Mouse (Mus musculus): ENCODE results near the gene Rlbp1. TPM values are rescaled to one million over a fixed set of nuclear protein-coding genes. Genes with fewer than 3 reads are reported as not detected.

Gene Rlbp1
- polyA plus RNA-seq, 1 experiment from 2014 or later: 0.45 TPM

GRCm38 (mm10) chr7:79398426-79398825 lies 11.6 kb upstream of the Rlbp1 start:
- peaks cover 2% of the 10 kb centered on the region; the same call in 1 of the 2 replicates for H3K36me3 ChIP-seq (ENCODE audit: control insufficient read depth, insufficient read depth, low read length)
- no peak overlapping the region for H3K4me3 ChIP-seq (ENCODE audit: low read depth, low read length)
- H3K4me2 ChIP-seq: no peak overlapping the region
- DNase-seq (ENCODE audit: low spot score) (no peak), ATAC-seq (replicated peaks; ENCODE audit: low FRiP score) (no peak)
- WGBS: 74% methylated on average over 8 of the region's 8 CpGs
- H3K27ac ChIP-seq (ENCODE audit: low read depth, low read length): no peak overlapping the region
- no peaks in the 10 kb centered on the region for H3K27me3 ChIP-seq (replicated peaks; ENCODE audit: control insufficient read depth, insufficient read depth, low read length)
- peaks cover 2% of the 10 kb centered on the region; the same call in 1 of the 2 replicates for H3K4me1 ChIP-seq (replicated peaks; ENCODE audit: control insufficient read depth, insufficient read depth, low read length)
- no peak overlapping the region for H3K9ac ChIP-seq (ENCODE audit: low read depth, low read length)
- no peaks in the 10 kb centered on the region for H3K9me3 ChIP-seq (ENCODE audit: control insufficient read depth, low read length)

DNA sequence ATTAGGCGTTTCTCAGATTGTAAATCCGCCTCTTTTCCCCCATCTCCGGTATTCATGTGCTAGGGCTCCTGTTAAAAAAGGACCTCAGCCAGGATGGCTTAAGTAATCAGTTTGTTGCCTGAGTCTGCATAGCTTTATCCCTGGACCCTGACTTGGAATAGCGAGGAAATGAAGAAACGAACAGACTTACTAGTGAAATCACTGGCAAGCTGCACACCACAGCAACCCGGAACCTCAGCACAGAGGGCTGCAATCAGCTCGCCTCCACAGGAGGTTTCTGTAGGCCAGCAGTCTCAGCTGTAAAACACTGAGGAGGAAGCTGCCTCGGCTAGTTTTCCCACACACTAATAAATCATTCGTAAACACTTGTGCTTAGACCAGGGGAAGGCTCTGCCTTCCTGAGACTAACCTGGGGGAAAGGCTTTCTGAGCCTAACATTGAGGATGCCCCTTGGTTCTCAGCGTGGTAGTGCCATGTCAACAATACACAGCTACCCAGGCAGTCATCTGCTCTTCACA lies 10.7 kb upstream of the Rlbp1 start:
- Histone ChIP-seq H3K4me3 (ENCODE audit: low read depth, low read length) (no peak overlapping the region), H3K9me3 (ENCODE audit: control insufficient read depth, low read length) (no peaks in the 10 kb centered on the region), H3K27ac (ENCODE audit: low read depth, low read length) (no peak overlapping the region), H3K9ac (ENCODE audit: low read depth, low read length) (no peak overlapping the region), H3K4me1 (replicated peaks; ENCODE audit: control insufficient read depth, insufficient read depth, low read length) (peaks cover 5% of the 10 kb centered on the region), H3K36me3 (ENCODE audit: control insufficient read depth, insufficient read depth, low read length) (peaks cover 2% of the 10 kb centered on the region; the same call in 1 of the 2 replicates), H3K27me3 (replicated peaks; ENCODE audit: control insufficient read depth, insufficient read depth, low read length) (no peaks in the 10 kb centered on the region), H3K4me2 (no peak overlapping the region)
- 77% methylated on average over 10 of the region's 10 CpGs for WGBS
- no peak for ATAC-seq (replicated peaks; ENCODE audit: low FRiP score)
- no peak for DNase-seq (ENCODE audit: low spot score)

GRCm38 (mm10) chr7:79395186-79395585 lies 8.3 kb upstream of the Rlbp1 start:
- ATAC-seq (replicated peaks; ENCODE audit: low FRiP score) (no peak), DNase-seq (ENCODE audit: low spot score) (no peak)
- no peak overlapping the region for H3K4me3 ChIP-seq (ENCODE audit: low read depth, low read length)
- H3K4me1 ChIP-seq (replicated peaks; ENCODE audit: control insufficient read depth, insufficient read depth, low read length): peaks cover 5% of the 10 kb centered on the region
- 85% methylated on average over 7 of the region's 7 CpGs for WGBS
- no peak overlapping the region for H3K4me2 ChIP-seq
- H3K27me3 ChIP-seq (replicated peaks; ENCODE audit: control insufficient read depth, insufficient read depth, low read length): no peaks in the 10 kb centered on the region
- peaks cover 2% of the 10 kb centered on the region; the same call in 1 of the 2 replicates for H3K36me3 ChIP-seq (ENCODE audit: control insufficient read depth, insufficient read depth, low read length)
- H3K9ac ChIP-seq (ENCODE audit: low read depth, low read length): no peak overlapping the region
- no peak overlapping the region for H3K27ac ChIP-seq (ENCODE audit: low read depth, low read length)
- no peaks in the 10 kb centered on the region for H3K9me3 ChIP-seq (ENCODE audit: control insufficient read depth, low read length)

DNA sequence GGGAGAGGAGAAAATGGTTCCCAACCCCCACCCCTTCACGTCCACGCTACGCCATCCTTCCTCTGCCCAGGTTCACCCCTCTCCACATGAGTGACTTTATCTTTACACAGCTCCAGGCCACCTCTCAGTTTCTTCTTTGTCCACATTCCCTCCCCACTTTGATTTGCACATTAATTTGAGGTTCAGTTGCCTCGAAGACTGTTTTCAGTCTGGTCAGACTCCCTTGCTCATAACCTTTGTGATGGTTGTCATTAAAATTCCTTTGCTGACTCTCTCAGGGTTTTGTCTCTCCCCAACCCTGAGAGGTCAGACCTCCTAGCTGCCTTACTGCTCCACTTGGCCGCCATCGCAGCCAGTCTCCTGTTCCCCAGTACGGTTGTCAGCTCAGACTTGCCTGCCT lies 7.8 kb upstream of the Rlbp1 start:
- H3K9me3 ChIP-seq (ENCODE audit: control insufficient read depth, low read length): no peaks in the 10 kb centered on the region
- peaks cover 2% of the 10 kb centered on the region; the same call in 1 of the 2 replicates for H3K36me3 ChIP-seq (ENCODE audit: control insufficient read depth, insufficient read depth, low read length)
- ATAC-seq (replicated peaks; ENCODE audit: low FRiP score) (no peak), DNase-seq (ENCODE audit: low spot score) (no peak)
- 81% methylated on average over 7 of the region's 7 CpGs for WGBS
- H3K9ac ChIP-seq (ENCODE audit: low read depth, low read length): no peak overlapping the region
- H3K27ac ChIP-seq (ENCODE audit: low read depth, low read length): no peak overlapping the region
- no peak overlapping the region for H3K4me2 ChIP-seq
- no peaks in the 10 kb centered on the region for H3K27me3 ChIP-seq (replicated peaks; ENCODE audit: control insufficient read depth, insufficient read depth, low read length)
- no peak overlapping the region for H3K4me3 ChIP-seq (ENCODE audit: low read depth, low read length)
- H3K4me1 ChIP-seq (replicated peaks; ENCODE audit: control insufficient read depth, insufficient read depth, low read length): peaks cover 5% of the 10 kb centered on the region

DNA sequence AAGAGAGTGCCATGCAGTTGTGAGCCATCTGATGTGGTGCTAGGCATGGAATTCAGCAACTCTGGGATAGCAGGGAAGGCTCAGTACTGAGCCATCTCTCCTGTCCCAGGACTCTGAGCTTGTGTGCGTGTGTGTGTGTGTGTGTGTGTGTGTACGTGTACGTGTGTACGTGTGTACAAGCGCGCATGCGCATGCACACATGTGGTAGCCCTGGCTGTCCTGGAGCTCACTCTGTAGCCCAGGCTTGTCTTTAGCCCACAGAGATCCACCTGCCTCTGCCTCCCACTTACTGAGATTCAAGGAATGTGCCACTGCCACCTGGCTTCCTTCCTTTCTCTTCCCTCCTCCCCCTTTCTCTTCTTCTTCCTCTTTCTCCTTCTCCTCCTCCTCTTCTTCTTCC lies 7.1 kb upstream of the Rlbp1 start:
- H3K4me2 ChIP-seq: no peak overlapping the region
- peaks cover 5% of the 10 kb centered on the region; the same call in 1 of the 2 replicates for H3K4me1 ChIP-seq (replicated peaks; ENCODE audit: control insufficient read depth, insufficient read depth, low read length)
- no peak for DNase-seq (ENCODE audit: low spot score)
- 91% methylated on average over 7 of the region's 7 CpGs for WGBS
- peaks cover 2% of the 10 kb centered on the region; the same call in 1 of the 2 replicates for H3K36me3 ChIP-seq (ENCODE audit: control insufficient read depth, insufficient read depth, low read length)
- no peaks in the 10 kb centered on the region for H3K9me3 ChIP-seq (ENCODE audit: control insufficient read depth, low read length)
- ATAC-seq (replicated peaks; ENCODE audit: low FRiP score): no peak
- H3K27me3 ChIP-seq (replicated peaks; ENCODE audit: control insufficient read depth, insufficient read depth, low read length): no peaks in the 10 kb centered on the region
- no peak overlapping the region for H3K4me3 ChIP-seq (ENCODE audit: low read depth, low read length)
- no peak overlapping the region for H3K9ac ChIP-seq (ENCODE audit: low read depth, low read length)
- H3K27ac ChIP-seq (ENCODE audit: low read depth, low read length): no peak overlapping the region

- H3K36me3 ChIP-seq (ENCODE audit: control insufficient read depth, insufficient read depth, low read length): peaks cover 2% of the 10 kb centered on the region; the same call in 1 of the 2 replicates
- peak overlapping the region; percentile 84 for H3K9ac ChIP-seq (ENCODE audit: low read depth, low read length)
- H3K4me2 ChIP-seq: peak overlapping the region; percentile 94
- H3K9me3 ChIP-seq (ENCODE audit: control insufficient read depth, low read length): no peaks in the 10 kb centered on the region
- H3K4me1 ChIP-seq (replicated peaks; ENCODE audit: control insufficient read depth, insufficient read depth, low read length): peaks cover 5% of the 10 kb centered on the region; the same call in 1 of the 2 replicates
- peak overlapping the region; percentile 72 for H3K4me3 ChIP-seq (ENCODE audit: low read depth, low read length)
- H3K27me3 ChIP-seq (replicated peaks; ENCODE audit: control insufficient read depth, insufficient read depth, low read length): no peaks in the 10 kb centered on the region
- ATAC-seq (replicated peaks; ENCODE audit: low FRiP score): peak; percentile 64
- WGBS: 52% methylated on average over 9 of the region's 9 CpGs
- peak overlapping the region; percentile 88 for H3K27ac ChIP-seq (ENCODE audit: low read depth, low read length)
- no peak for DNase-seq (ENCODE audit: low spot score)
These were observed 6.1 kb upstream of the Rlbp1 start for GRCm38 (mm10) chr7:79392860-79393513.

- ATAC-seq (replicated peaks; ENCODE audit: low FRiP score) (peak; percentile 91), DNase-seq (ENCODE audit: low spot score) (peak; percentile 97)
- WGBS: under 1% methylated on average over 44 of the region's 44 CpGs
- H3K4me1 ChIP-seq (replicated peaks; ENCODE audit: control insufficient read depth, insufficient read depth, low read length): peaks cover 5% of the 10 kb centered on the region; the same call in 1 of the 2 replicates
- H3K36me3 ChIP-seq (ENCODE audit: control insufficient read depth, insufficient read depth, low read length): peaks cover 2% of the 10 kb centered on the region; the same call in 1 of the 2 replicates
- H3K9ac ChIP-seq (ENCODE audit: low read depth, low read length): peak within 1 kb of the TSS; percentile 84
- peak within 1 kb of the TSS; percentile 72 for H3K4me3 ChIP-seq (ENCODE audit: low read depth, low read length)
- H3K4me2 ChIP-seq: peak within 1 kb of the TSS; percentile 94
- peak within 1 kb of the TSS; percentile 88 for H3K27ac ChIP-seq (ENCODE audit: low read depth, low read length)
- no peaks in the 10 kb centered on the region for H3K9me3 ChIP-seq (ENCODE audit: control insufficient read depth, low read length)
- no peaks in the 10 kb centered on the region for H3K27me3 ChIP-seq (replicated peaks; ENCODE audit: control insufficient read depth, insufficient read depth, low read length)
These were observed 5.2 kb upstream of the Rlbp1 start, which contains the start of gene Fanci for GRCm38 (mm10) chr7:79391883-79392649. Gene Fanci (plus strand): TSS chr7:79391929.

DNA sequence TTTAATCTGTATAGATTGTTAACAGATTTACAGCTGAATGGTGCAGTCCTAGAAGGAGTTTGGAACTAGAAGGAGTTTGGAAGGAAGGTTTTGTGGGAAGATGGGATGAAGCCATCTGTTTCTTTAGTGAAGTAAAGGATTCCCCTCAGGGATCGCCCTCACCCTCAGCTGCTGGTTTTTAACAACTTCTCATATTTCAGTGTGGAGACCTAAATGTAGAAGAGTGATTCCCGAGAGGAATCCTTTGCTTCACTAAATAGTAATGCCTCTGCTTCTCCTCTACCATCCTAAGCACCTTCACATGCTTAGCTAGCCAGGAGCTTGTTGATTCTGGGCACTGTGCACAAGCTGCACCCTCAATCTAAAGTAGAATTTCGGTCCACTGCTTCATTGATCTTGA lies 4.6 kb upstream of the Rlbp1 start:
- Histone ChIP-seq H3K4me2 (peak overlapping the region; percentile 94), H3K4me3 (ENCODE audit: low read depth, low read length) (peak overlapping the region; percentile 72), H3K9me3 (ENCODE audit: control insufficient read depth, low read length) (no peaks in the 10 kb centered on the region), H3K27ac (ENCODE audit: low read depth, low read length) (peak overlapping the region; percentile 88), H3K36me3 (ENCODE audit: control insufficient read depth, insufficient read depth, low read length) (peaks cover 2% of the 10 kb centered on the region; the same call in 1 of the 2 replicates), H3K27me3 (replicated peaks; ENCODE audit: control insufficient read depth, insufficient read depth, low read length) (no peaks in the 10 kb centered on the region), H3K4me1 (replicated peaks; ENCODE audit: control insufficient read depth, insufficient read depth, low read length) (peaks cover 5% of the 10 kb centered on the region; the same call in 1 of the 2 replicates), H3K9ac (ENCODE audit: low read depth, low read length) (peak overlapping the region; percentile 84)
- DNase-seq (ENCODE audit: low spot score) (no peak), ATAC-seq (replicated peaks; ENCODE audit: low FRiP score) (0 out of 2 replicates have a peak, but pooled peaks have one; percentile 0)
- WGBS: 12% methylated on average over 3 of the region's 3 CpGs
